Comparison of ENCODE assay signal across 22 mouse cellular contexts in the genomic region with DNA sequence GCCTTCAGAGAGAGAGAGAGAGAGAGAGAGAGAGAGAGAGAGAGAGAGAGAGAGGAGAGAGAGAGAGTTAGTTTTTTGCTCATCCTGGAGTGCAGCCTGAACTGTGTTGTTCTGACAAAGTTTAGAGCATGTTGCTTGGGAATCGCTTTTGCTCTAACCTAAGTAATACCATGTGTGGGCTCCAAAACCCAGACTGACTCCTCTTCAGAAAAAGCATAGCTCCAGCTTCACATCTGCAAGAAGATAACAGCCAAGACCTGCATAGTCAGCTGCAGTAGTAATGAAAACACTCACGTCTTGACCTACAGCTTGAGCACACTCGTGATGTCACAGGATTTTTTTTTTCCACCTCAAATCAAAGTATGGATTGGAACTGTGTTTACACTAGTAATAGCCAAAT.
DNase-seq lines count a peak whose midpoint lies in the region; ATAC-seq lines count a peak whose summit lies in the region.
"Had no signal": no experiment of that assay in that cellular context is flagged by ENCODE, and none has a peak within 500 bp of the region (broad histone marks: within the 10 kb centered on the region; RNA-seq: fewer than 3 reads in every experiment).

No protein-coding gene starts in this region.

- DNase-seq in limb, embryonic 10.5 days (ENCODE audit: low spot score): no peak
- DNase-seq in NIH3T3 (ENCODE audit: low read depth): peak; percentile 28
- peak; percentile 36 for DNase-seq in skeletal muscle tissue, adult 2 months (ENCODE audit: low read depth, low spot score)
- DNase-seq in adrenal gland, postnatal 25 days: no peak
- DNase-seq in heart, postnatal 36 days: no peak
- DNase-seq: adrenal gland, adult 8-10 months; adrenal gland, postnatal 14 days; cerebellum, adult 11 months; cerebellum, adult 18-20 months; cerebellum, adult 8-10 months; cerebellum, adult 9-11 months; cerebellum, postnatal 14 days; cerebellum, postnatal 36 days; embryo, embryonic 11 days; forebrain, postnatal 0 days had no signal

- no peaks in the 10 kb centered on the region for H3K36me3 ChIP-seq in limb, embryonic 13.5 days
- H3K36me3 ChIP-seq in limb, embryonic 10.5 days: no peaks in the 10 kb centered on the region
- H3K36me3 ChIP-seq in embryonic facial prominence, embryonic 15.5 days: no peaks in the 10 kb centered on the region
- H3K36me3 ChIP-seq: embryonic facial prominence, embryonic 12.5 days; forebrain, embryonic 15.5 days had no signal

- H3K4me2 ChIP-seq in limb, embryonic 13.5 days (replicated peaks): no peak overlapping the region
- no peak overlapping the region for H3K4me2 ChIP-seq in embryonic facial prominence, embryonic 15.5 days (replicated peaks)
- H3K4me2 ChIP-seq: embryonic facial prominence, embryonic 12.5 days; forebrain, embryonic 13.5 days; forebrain, embryonic 15.5 days had no signal

- H3K9me3 ChIP-seq in limb, embryonic 13.5 days: no peaks in the 10 kb centered on the region
- H3K9me3 ChIP-seq in limb, embryonic 10.5 days (replicated peaks): no peaks in the 10 kb centered on the region
- H3K9me3 ChIP-seq in embryonic facial prominence, embryonic 15.5 days (replicated peaks): no peaks in the 10 kb centered on the region
- H3K9me3 ChIP-seq: embryonic facial prominence, embryonic 12.5 days; forebrain, embryonic 13.5 days; forebrain, embryonic 15.5 days had no signal

- no peak overlapping the region for H3K9ac ChIP-seq in limb, embryonic 13.5 days
- no peak overlapping the region for H3K9ac ChIP-seq in embryonic facial prominence, embryonic 15.5 days
- H3K9ac ChIP-seq: embryonic facial prominence, embryonic 12.5 days; forebrain, embryonic 13.5 days; forebrain, embryonic 15.5 days; forebrain, postnatal 0 days had no signal

- H3K4me3 ChIP-seq in limb, embryonic 13.5 days: no peak overlapping the region
- no peak overlapping the region for H3K4me3 ChIP-seq in limb, embryonic 10.5 days
- no peak overlapping the region for H3K4me3 ChIP-seq in embryonic facial prominence, embryonic 15.5 days (replicated peaks)
- H3K4me3 ChIP-seq: embryonic facial prominence, embryonic 12.5 days; forebrain, embryonic 13.5 days; forebrain, embryonic 15.5 days had no signal

- peak; percentile 36; the same call in 1 of the 2 replicates for ATAC-seq in limb, embryonic 13.5 days (ENCODE audit: low FRiP score, low read depth)
- ATAC-seq in embryonic facial prominence, embryonic 15.5 days (ENCODE audit: insufficient number of reproducible peaks, low FRiP score, low TSS enrichment, low read depth): no peak
- ATAC-seq: activated CD4-positive, CD25-positive, alpha-beta regulatory T cell, adult 4 months; forebrain, embryonic 13.5 days; forebrain, embryonic 15.5 days; forebrain, postnatal 0 days; Patski had no signal

- WGBS in limb, embryonic 13.5 days: 48% methylated on average over 3 of the region's 3 CpGs
- 81% methylated on average over 3 of the region's 3 CpGs for WGBS in limb, embryonic 10.5 days
- WGBS in embryonic facial prominence, embryonic 15.5 days: 32% methylated on average over 3 of the region's 3 CpGs

- intact Hi-C loops in heart, postnatal 36 days (cut with DNase I): no loop called here

- H3K27ac ChIP-seq in limb, embryonic 13.5 days: peak overlapping the region; percentile 53; the same call in 1 of the 2 replicates
- H3K27ac ChIP-seq in limb, embryonic 10.5 days: no peak overlapping the region
- peak overlapping the region; percentile 22; the same call in 1 of the 2 replicates for H3K27ac ChIP-seq in embryonic facial prominence, embryonic 15.5 days (replicated peaks)
- H3K27ac ChIP-seq: embryonic facial prominence, embryonic 12.5 days; forebrain, embryonic 13.5 days; forebrain, embryonic 15.5 days had no signal

- H3K4me1 ChIP-seq in limb, embryonic 13.5 days: peaks cover 16% of the 10 kb centered on the region
- H3K4me1 ChIP-seq in limb, embryonic 10.5 days: peaks cover 5% of the 10 kb centered on the region; the same call in 1 of the 2 replicates
- H3K4me1 ChIP-seq in embryonic facial prominence, embryonic 15.5 days: 0 out of 2 replicates have a peak, but pooled peaks cover 4% of the 10 kb centered on the region
- H3K4me1 ChIP-seq: forebrain, embryonic 13.5 days; forebrain, embryonic 15.5 days had no signal

- H3K27me3 ChIP-seq in limb, embryonic 13.5 days: no peaks in the 10 kb centered on the region
- no peaks in the 10 kb centered on the region for H3K27me3 ChIP-seq in limb, embryonic 10.5 days (ENCODE audit: low read depth, poor library complexity, severe bottlenecking)
- no peaks in the 10 kb centered on the region for H3K27me3 ChIP-seq in embryonic facial prominence, embryonic 15.5 days
- H3K27me3 ChIP-seq: embryonic facial prominence, embryonic 12.5 days; forebrain, embryonic 13.5 days; forebrain, embryonic 15.5 days; Patski had no signal

Comparison
In these comparisons a context has a peak if more than half of its experiments do, and no peak if none do; other contexts are left out.
1. DNase-seq: peak in NIH3T3 (single experiment) and skeletal muscle tissue, adult 2 months (single experiment); none in limb, embryonic 10.5 days (single experiment), adrenal gland, postnatal 25 days (single experiment) and heart, postnatal 36 days (0 of 2).